Mouse (Mus musculus): ENCODE measurements around the gene Sco2.

Sco2 gene

DNA sequence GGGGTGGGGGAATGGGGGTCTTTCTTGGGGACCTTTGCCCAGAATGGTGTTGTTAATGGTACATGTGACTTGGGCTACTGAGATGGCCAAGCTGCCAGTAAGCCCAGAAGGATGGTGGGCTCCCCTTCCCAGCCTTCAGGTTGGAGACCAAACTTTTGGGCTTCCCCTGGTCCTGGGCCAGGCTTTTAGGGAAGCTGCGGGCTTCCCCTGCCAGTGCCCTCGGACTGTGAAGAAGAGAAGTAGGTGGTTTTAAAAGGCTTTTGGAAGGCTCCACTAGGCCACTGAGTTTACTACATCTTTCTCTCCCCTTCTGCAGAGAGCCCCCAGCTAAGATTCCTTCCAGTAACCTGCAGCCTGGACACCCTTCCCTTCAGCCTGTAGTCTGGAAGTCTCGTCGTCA lies 50.0 kb downstream of the Sco2 start:
- no peak for DNase-seq (ENCODE audit: low spot score)

DNA sequence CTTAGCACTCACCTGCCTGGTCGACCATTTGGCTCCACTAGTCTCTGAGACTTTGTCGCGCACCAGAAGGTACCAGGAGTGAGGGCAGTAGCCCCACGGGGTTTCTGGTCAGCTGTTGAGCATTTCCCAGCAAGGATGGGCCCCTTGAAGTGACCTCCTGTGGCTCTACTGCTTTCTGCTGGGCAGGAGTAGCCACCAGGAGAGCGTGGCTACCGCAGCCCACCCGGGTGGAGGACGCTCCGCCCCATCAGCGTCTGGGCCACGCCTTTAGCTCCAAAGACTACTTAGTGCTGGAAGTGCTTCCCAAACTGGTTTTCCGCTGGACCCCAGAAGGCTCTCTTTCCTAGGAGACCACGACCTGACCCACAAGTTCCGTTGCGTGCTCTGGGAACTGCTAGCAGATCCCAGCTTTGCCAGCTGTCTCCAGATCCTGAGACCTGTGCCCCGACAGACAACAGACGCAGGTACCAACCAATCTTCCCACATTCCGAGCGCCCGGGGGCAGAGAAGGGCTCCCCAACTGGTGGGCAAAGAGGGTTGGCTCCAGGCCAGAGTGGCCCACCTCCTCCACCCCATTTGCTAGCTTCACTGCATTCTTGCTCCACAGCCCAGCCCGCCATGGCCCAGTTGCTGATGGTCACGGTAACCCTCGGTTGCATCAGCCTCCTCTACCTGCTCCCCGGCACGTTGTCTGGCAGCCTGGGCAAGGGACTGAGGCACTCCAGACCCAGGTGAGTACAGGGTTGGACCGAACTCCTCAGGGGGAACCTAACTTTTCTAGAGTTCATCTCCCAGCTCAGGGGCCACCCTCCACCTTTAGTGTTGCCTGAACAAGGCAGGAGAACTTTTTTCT lies 50.8 kb downstream of the Sco2 start, which contains the start of gene Adm2:
Gene Adm2, plus strand, starts transcription at position 51 of the 853 bp plus-strand sequence.
- DNase-seq (ENCODE audit: low spot score): no peak
